Mouse (Mus musculus): ENCODE data around the gene Olfr1415.
"Not testable (repeated sequence)": the region's sequence is repeated elsewhere in the genome, so short reads cannot be mapped to it uniquely, and the experiment has no call there.

The Olfr1415 gene

DNA sequence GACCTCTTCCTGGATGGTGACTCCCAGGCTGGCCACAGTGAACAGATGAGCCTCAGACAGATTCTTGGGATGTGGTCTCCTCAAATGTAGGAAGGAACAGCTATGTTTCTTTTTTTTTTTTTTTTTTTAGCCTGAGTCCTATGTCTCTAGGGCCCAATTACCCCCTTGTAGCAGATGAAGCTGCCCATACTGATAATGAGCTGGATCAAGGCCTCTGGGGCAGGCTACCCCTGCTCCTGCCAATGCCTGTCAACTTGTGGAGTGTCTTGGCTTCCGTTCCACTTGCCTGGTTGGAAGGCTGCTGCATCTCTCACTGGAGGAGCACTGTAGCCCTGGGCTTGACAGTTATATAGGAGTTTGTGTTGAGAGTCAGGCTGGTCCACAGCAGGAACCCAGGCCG, at the start of gene Olfr1415:
Gene Olfr1415 (minus strand): TSS at position 101 of the 400 bp plus-strand sequence.
- in situ Hi-C loops (cut with MboI; ENCODE audit: unreplicated experiment in 2 of 2) = no loop called here

DNA sequence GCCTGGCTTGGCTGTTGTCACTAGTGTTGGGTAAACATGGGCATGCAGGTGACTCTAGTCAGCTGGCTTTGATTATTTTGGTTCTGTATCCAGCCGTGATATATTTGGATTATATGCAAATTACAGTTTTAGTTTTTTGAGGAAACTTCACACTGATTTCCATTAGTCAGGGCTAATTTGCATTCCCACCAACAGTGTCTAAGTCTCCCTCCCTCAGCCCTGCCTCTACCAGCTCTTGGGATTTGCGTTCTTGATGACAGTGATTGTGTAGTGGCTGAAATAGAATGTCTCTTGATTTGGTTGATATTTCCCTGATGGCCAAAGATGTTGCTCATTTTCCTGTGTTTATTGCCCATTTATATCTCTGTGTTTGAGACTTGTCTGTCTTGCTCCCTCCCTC, 43.2 kb upstream of the Olfr1415 start:
- in situ Hi-C loops (cut with MboI; ENCODE audit: unreplicated experiment in 2 of 2) = no loop called here

DNA sequence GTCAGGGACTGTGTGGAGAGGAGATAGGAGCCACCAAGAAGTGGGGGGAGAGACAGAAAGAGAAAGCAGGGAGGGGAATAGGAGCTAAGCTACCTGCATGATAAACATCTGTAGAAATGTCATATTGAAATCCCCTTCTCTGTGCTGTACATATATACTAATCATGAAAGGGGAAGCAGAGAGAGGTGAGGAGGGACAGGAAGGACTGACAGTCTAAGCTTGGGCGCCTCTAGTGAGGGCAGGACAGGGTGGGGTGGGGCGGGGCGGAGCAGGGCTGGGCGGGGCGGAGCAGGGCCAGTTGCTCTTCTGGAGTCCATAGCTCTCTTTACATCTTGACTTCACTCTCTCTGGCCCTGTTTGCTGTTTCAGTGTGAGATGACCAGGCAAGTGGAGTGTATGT, 41.1 kb upstream of the Olfr1415 start:
- in situ Hi-C loops (cut with MboI; ENCODE audit: unreplicated experiment in 2 of 2) = no loop called here

DNA sequence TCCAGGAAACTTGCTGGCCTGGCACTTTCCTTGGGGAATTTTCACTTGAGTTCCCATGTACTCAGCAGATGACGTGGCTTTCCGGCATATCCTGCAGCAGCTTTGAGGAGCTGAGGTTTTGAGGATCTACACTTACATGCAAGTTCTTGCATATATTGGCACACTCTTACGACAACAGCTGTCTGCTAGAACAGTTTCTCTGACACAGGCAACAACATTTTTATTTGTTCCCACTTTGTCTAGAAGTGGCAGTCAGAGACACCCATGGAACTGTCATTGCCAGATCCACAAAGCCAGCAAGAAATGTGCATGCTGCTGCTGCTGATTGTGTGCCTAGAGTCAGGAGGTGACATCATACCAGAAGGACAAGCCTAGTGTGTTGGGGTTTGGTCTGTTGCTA, 27.9 kb upstream of the Olfr1415 start:
- in situ Hi-C loops (cut with MboI; ENCODE audit: unreplicated experiment in 2 of 2) = no loop called here

DNA sequence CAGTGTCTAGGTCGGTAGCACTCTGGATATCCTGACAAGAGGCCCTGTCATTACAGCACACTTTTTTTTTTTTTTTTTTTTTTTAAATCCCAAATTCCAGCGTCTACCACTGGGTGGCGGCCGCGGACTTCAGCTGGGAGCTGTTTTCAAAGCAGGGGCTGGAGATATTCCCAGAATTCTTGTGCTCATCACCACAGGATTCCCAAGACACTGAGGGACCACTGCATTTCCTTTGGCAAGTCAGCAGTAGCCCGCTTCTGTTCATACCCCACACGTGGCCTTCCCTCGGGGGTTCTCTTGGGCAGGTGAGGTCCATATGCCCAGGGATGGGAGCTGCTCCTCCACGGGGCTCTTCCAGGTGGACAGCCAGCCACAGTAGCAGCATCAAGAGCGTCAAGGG, 25.5 kb upstream of the Olfr1415 start:
- in situ Hi-C loops (cut with MboI; ENCODE audit: unreplicated experiment in 2 of 2) = no loop called here

DNA sequence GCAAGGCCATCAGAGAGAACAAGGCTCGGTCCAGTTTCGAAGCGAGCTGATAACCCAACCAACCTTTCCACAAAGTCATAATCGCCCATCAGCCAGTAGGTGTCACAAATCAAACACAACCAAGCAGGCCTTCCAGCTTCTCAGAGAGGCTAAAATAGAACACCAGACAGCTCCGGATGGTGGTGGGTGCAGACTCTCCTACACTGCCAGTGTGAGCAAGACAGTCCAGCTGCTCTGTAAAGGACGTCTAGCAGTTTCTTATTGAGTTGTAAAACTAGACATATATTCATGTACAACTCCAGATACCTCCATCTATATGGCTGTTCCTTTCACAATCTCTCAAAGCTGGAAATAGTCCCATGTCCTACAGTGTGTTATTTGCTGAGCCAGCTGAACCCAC, 23.1 kb upstream of the Olfr1415 start:
- in situ Hi-C loops (cut with MboI; ENCODE audit: unreplicated experiment in 2 of 2) = no loop called here

DNA sequence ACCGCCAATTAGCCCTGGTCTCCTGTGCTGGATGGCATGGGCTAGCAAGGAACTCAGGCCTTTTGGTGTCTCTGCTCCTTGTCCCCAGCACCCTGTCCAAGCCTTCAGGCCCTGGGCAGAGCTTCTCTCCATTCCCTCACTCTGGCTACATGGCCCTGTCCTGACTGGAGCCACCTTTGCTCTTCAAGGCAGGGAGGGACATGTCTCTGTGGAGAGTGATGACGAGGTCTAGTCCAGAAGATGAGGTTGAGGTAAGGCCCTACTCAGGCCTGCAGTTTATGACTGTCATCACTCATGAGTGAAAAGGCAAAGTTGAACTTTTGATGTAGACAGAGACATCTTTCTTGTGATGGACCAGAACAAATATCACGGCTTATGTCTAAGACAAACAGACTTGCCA, 22.7 kb upstream of the Olfr1415 start, which contains the start of gene Olfr1414:
Gene Olfr1414 (minus strand): TSS at position 101 of the 400 bp plus-strand sequence.
- in situ Hi-C loops (cut with MboI; ENCODE audit: unreplicated experiment in 2 of 2) = no loop called here

DNA sequence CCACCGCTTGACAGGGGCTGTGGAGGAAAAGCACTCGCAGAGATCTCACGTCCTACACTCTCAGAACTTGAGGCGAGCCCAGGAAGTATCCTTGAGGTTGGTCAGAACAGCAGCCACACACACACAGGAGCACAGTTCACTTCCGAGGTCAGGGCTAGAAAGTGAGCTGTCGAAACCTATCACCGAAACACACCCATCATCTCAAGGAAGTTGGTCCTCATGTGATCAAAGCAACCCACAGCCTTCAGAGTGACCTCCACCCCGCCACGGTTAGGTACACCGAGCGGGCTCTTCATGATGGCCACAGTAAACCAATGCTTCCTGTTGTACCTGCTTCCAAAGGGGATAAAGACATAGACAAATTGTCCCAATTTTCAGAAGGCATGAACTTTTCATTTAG, 19.5 kb upstream of the Olfr1415 start:
- in situ Hi-C loops (cut with MboI; ENCODE audit: unreplicated experiment in 2 of 2) = no loop called here

DNA sequence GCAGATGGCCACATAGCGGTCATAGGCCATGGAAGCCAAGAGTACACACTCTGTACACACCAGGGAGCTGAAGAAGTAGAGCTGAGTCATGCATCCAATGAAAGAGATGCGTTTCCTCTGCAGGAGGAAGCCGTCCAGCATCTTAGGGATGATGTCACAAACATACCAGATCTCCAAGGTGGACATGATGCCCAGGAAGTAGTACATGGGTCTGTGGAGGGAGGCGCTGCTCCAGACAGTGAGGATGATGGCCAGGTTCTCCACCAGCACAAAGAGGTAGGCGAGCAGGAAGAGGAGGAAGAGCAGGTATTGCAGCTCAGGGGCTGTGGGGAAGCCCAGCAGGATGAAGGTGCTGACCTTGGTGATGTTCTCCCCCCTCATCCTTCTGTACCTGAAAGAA, 15.7 kb upstream of the Olfr1415 start:
- in situ Hi-C loops (cut with MboI; ENCODE audit: unreplicated experiment in 2 of 2) = not testable (repeated sequence)

DNA sequence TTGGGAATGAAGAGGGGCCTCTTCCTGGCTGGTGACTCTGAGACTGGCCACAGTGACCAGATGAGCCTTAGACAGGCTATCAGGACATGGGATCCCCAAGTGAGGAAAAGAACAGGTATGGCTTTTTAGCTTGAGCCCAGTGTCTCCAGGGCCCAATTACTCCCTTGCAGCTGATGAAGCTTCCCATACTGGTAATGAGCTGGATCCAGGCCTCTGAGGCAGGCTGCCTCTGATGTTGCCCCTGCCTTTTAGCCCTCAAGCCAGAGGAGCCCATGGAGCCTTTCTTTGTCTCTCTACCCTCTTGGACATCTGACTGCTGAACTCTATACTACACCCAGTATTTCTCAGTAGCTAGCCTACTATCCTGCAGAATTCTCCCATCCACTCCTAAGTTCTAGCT, 10.9 kb downstream of the Olfr1415 start, which contains the start of gene Olfr1416:
Gene Olfr1416 (minus strand): TSS at position 101 of the 400 bp plus-strand sequence.
- in situ Hi-C loops (cut with MboI; ENCODE audit: unreplicated experiment in 2 of 2) = no loop called here

DNA sequence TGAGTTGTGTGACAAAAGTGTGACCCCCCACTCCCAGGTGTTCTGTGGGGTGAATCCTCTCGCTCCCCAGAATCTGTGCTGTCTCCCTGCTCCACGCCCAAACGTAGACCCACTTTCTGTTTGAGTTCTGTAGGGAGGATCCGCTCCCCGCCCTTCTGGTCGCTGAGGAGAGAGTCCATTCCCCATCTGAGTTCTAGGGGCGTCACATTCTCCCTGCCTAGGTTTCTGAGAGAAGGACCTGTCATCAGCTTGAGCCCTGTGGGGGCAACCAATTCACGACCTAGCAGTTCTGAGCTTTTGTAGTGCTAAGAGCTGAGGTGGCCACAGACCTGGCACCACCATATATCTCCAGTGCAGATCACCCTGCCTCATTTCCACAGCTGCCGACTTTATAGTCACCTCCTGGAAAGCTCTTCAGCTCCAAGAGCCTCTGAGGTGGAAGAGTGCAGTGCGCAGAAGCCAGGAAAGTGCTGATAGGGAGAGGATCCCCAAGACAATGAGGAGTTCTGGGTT, 21.8 kb downstream of the Olfr1415 start:
- in situ Hi-C loops (cut with MboI; ENCODE audit: unreplicated experiment in 2 of 2) = loop anchor here (10.0 kb wide), 2 partner anchors 929 to 939 kb away; partner anchors contain the start of gene Asb1 (in 1 of the 2)

DNA sequence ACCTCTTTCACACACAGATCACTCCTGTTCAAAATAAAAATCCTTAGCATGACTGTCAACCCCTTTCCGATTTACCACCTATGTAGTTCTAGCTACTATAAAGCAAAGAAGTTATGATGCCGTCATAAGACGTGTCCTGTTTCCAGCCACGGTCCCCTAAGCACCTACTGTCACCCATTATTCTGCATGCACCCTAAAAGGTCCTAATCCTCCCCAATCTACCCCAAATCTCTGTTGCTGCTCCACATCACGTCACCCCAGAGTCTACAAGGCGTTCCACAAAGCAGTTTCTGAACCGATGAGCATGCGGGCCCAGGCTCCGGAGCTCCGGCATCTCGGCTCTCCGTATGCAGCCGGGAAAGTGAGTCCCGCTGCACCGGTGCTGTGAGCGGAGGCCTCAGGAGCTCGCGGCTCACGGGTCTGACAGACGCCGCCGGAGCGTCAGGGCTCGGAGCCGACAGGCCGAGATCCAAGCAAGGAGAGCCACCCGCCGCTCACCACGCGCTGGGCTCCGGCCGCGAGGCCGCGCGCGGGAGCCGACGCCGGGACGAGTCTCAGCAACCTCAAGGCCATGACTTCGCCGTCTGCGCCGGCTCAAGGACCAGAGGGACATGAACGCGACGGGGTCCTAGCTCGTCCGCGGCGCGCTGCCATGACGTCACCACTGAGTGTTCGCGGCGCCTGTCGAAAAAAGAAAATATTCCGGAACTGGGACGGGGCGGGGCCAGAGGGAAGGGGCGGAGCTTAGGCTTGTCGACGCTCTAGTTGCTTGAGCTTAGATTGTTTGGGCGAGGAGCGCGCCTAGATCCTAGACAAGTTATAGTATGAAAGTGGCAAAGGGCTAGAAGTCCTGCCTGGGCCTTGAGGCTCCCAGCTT, 22.5 kb downstream of the Olfr1415 start, which contains the start of gene Ndufa10:
Gene Ndufa10 (minus strand): TSS at position 696 of the 877 bp plus-strand sequence.
- in situ Hi-C loops (cut with MboI; ENCODE audit: unreplicated experiment in 2 of 2) = loop anchor here (10.0 kb wide), 2 partner anchors 929 to 939 kb away; partner anchors contain the start of gene Asb1 (in 1 of the 2)

DNA sequence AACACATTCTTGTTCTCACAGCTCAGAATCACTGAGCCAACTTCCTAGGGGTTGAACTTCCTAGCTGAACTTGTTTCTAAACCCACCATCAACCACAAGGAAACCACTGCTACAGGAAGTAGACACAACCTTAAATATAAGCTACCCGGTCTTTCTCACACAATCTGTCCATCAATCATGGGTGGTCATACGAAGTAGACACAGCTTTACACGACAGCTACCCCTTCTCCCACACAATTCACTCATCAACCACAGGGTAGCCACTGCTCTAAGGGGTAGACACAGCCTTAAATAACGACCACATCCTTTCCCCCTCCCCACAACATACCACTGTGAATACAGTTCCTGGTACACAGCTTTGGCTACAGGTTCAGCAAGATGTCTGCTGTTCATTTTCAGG, 27.0 kb downstream of the Olfr1415 start:
- in situ Hi-C loops (cut with MboI; ENCODE audit: unreplicated experiment in 2 of 2) = no loop called here

DNA sequence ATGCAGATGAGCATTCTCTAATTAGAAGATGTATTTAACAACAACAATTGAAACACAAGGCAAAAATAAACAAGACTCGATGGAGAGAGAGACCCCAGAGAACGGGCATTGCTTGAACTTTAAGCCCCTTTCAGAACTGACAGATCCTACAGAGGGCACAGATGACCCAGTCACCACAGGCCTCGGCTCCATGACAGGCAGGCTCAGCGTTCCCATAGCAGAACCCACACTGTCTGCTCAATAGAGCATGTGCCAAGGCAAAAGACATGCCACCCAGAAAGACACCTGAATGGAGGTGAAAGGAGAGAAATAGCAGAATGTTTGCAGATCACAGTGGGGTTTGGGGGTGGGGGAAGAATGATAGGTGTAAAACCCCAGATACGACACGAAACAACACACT, 37.5 kb downstream of the Olfr1415 start:
- in situ Hi-C loops (cut with MboI; ENCODE audit: unreplicated experiment in 2 of 2) = loop anchor here in 1 of 2 experiments (5.0 kb wide), 1 partner anchor 496 kb away; no protein-coding TSS in a partner anchor

DNA sequence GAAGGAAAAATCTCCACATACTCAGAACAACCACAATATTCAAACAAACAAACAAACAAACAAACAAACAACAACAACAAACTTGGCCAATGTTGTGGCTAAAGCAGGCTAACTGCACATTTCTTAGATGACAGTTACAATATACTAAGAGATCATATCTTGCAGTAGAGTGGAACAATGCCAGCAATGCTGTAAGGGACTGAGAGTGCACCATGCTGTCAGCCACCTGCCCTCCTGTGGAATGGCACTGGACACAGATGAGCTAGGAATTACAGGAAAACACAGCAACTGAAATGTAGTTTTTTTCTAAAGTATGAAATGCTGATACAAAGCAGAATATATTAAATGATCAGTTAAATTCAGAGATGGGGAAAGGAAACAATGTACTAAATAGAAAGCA, 38.1 kb downstream of the Olfr1415 start:
- in situ Hi-C loops (cut with MboI; ENCODE audit: unreplicated experiment in 2 of 2) = loop anchor here in 1 of 2 experiments (5.0 kb wide), 1 partner anchor 495 kb away; no protein-coding TSS in a partner anchor

DNA sequence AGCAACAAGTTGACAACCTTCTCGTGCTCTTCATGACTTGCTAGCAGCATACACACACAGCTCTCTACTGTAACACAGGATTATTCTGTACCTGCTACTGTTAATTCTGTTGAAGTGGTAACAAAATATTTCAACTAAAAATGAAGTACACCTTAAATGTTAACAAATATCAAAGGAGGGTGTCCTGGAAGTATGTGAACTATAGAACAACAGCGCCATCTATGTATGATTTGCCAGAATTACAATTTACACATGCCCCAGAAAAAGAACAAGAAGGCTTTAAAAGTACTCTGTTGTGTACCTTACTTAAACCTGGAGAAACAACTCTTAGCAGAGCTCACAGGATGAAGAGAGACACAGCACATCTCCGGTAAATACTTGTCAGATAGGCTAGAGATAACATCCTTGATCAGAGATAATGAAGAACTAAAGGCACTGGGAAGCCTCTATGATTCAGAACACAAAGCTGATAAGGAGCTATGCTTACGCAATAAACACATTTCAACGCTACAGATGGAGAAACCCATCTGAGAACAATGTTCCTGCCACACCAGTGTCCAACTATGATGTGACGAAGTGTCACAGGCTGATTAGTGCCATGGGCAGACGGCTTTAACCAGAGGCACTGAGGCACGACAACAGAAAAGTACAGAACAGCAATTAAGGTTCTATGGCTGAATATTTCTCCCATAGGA, 42.0 kb downstream of the Olfr1415 start:
- in situ Hi-C loops (cut with MboI; ENCODE audit: unreplicated experiment in 2 of 2) = loop anchor here (5.0 kb wide), 2 partner anchors 492 to 542 kb away; no protein-coding TSS in a partner anchor

DNA sequence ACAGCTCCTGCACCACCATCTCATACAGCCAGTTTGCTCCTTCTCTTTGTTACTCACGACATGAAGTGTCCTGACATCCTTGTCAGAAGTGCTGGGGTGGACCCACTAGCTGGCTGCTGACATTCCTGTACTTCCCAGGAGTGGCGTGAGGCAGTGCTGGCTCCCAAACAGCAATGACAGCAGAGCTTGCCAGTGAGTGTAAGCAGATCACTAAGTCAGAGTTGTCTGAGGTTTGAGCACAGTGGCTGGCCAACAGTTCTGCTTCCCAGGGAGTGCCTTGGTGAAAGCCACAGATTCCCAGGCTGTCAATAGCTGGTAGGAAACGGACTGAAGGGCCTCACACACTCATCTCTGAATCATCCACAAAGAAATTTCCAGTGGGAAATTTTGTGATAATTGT, 47.6 kb downstream of the Olfr1415 start:
- in situ Hi-C loops (cut with MboI; ENCODE audit: unreplicated experiment in 2 of 2) = no loop called here

DNA sequence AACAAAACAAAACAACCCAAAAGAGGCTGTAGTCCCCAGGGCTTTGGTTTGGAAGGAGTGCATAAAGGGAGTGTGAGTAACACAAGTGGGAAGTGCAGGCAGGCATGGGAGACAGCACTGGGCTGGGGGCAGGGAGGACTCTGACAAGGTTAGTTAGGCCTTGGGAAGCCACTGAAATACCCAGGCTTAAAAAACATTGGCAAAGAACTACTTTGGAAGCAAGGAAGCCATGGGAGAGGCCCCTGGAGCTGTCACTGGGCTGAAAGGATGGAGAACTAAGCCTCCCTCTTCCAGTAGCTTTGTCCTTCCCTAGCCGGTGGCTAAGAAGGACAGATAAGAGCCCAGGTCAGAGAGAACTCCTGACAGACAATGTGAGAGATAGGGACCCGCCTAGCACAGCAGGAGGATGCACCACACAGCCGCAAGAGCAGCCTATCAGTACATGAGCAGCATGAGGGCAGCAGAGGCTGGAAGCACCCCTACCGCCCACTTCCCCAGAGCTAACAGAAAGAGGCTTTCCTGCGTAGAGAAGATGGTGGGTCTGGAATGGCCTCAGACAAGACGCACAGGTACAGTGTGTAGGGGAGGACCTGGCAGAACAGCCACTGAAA, 54.3 kb downstream of the Olfr1415 start:
- in situ Hi-C loops (cut with MboI; ENCODE audit: unreplicated experiment in 2 of 2) = no loop called here

DNA sequence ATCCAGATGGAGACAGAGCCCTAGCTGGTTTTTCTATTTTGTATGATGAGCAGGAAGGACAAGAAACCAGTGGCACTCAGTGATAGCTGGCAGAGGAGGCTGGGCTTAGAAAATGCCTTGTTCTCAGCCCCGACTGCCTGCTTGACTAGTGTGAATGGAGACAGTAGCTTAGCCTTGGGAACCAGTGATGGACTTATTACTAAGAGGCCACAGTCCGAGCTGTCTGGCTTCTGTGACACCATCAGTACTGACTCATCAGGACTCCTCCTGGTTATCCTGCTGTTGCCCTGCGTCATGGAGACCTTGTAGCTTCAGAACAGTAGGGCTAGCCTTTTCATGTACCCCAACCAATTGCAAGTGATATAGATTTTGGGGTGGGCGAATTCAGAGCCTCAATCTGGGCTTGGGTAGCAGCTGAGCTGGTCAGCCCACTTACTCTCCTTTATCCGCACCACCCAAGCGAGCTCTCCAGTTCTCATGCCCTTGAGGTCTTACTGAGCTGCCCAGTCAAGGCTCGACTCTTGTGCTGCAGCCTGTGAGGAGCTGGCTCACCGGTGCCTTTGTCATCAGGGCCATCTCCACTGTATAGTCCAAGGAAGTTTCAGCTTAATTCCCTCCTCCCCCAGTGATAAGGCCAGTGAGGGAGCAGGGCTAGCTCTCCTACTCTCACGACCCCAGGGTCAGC, 55.7 kb downstream of the Olfr1415 start:
- in situ Hi-C loops (cut with MboI; ENCODE audit: unreplicated experiment in 2 of 2) = no loop called here
